Mouse (Mus musculus): ENCODE results near the gene Omp. TPM values are rescaled to one million over a fixed set of nuclear protein-coding genes. Genes with fewer than 3 reads are reported as not detected.
A peak's percentile ranks its signal among the peaks of the same experiment; 100 is the strongest.

The Omp gene
- polyA plus RNA-seq, 1 experiment from 2014 or later, result 0.35 TPM

GRCm38 (mm10) chr7:98158481-98158880 is 13.2 kb upstream of the Omp start:
- no peak overlapping the region for H3K27ac ChIP-seq (ENCODE audit: low read length)
- no peak overlapping the region for H3K4me2 ChIP-seq (ENCODE audit: low read length)
- no peaks in the 10 kb centered on the region for H3K27me3 ChIP-seq (ENCODE audit: control insufficient read depth, insufficient read depth, low read depth, low read length)
- no peak for ATAC-seq
- H3K4me1 ChIP-seq (ENCODE audit: control insufficient read depth, insufficient read depth, low read length), result peaks cover 9% of the 10 kb centered on the region; the same call in 1 of the 2 replicates
- 62% methylated on average over 8 of the region's 8 CpGs for WGBS
- no peaks in the 10 kb centered on the region for H3K9me3 ChIP-seq (replicated peaks; ENCODE audit: control insufficient read depth, low read length, poor library complexity, severe bottlenecking)
- no peak overlapping the region for H3K9ac ChIP-seq (ENCODE audit: low read depth, low read length)
- H3K36me3 ChIP-seq (ENCODE audit: control insufficient read depth, insufficient read depth, low read length), result no peaks in the 10 kb centered on the region; the same call in 1 of the 2 replicates
- H3K4me3 ChIP-seq (ENCODE audit: low read depth, low read length), result no peak overlapping the region

- no peak for ATAC-seq
- no peaks in the 10 kb centered on the region for H3K9me3 ChIP-seq (replicated peaks; ENCODE audit: control insufficient read depth, low read length, poor library complexity, severe bottlenecking)
- no peak overlapping the region for H3K9ac ChIP-seq (ENCODE audit: low read depth, low read length)
- no peaks in the 10 kb centered on the region for H3K27me3 ChIP-seq (ENCODE audit: control insufficient read depth, insufficient read depth, low read depth, low read length)
- no peak overlapping the region for H3K4me2 ChIP-seq (ENCODE audit: low read length)
- 54% methylated on average over 5 of the region's 5 CpGs for WGBS
- peak overlapping the region; percentile 50; the same call in 1 of the 2 replicates for H3K27ac ChIP-seq (ENCODE audit: low read length)
- H3K4me3 ChIP-seq (ENCODE audit: low read depth, low read length), result no peak overlapping the region
- peaks cover 9% of the 10 kb centered on the region; the same call in 1 of the 2 replicates for H3K4me1 ChIP-seq (ENCODE audit: control insufficient read depth, insufficient read depth, low read length)
- no peaks in the 10 kb centered on the region; the same call in 1 of the 2 replicates for H3K36me3 ChIP-seq (ENCODE audit: control insufficient read depth, insufficient read depth, low read length)
Observed at GRCm38 (mm10) chr7:98157636-98158332, 12.5 kb upstream of the Omp start.

GRCm38 (mm10) chr7:98156280-98156665 is 11.0 kb upstream of the Omp start:
- H3K27ac ChIP-seq (ENCODE audit: low read length), result no peak overlapping the region
- H3K27me3 ChIP-seq (ENCODE audit: control insufficient read depth, insufficient read depth, low read depth, low read length), result no peaks in the 10 kb centered on the region
- 0 out of 2 replicates have a peak overlapping the region, but pooled peaks have one; percentile 0 for H3K9ac ChIP-seq (ENCODE audit: low read depth, low read length)
- H3K4me1 ChIP-seq (ENCODE audit: control insufficient read depth, insufficient read depth, low read length), result peaks cover 9% of the 10 kb centered on the region; the same call in 1 of the 2 replicates
- no peak overlapping the region for H3K4me3 ChIP-seq (ENCODE audit: low read depth, low read length)
- no peaks in the 10 kb centered on the region for H3K36me3 ChIP-seq (ENCODE audit: control insufficient read depth, insufficient read depth, low read length)
- H3K9me3 ChIP-seq (replicated peaks; ENCODE audit: control insufficient read depth, low read length, poor library complexity, severe bottlenecking), result no peaks in the 10 kb centered on the region
- no peak overlapping the region for H3K4me2 ChIP-seq (ENCODE audit: low read length)
- no peak for ATAC-seq
- 55% methylated on average over 3 of the region's 3 CpGs for WGBS

GRCm38 (mm10) chr7:98155546-98156279 is 10.4 kb upstream of the Omp start:
- H3K4me1 ChIP-seq (ENCODE audit: control insufficient read depth, insufficient read depth, low read length), result peaks cover 9% of the 10 kb centered on the region; the same call in 1 of the 2 replicates
- H3K27me3 ChIP-seq (ENCODE audit: control insufficient read depth, insufficient read depth, low read depth, low read length), result no peaks in the 10 kb centered on the region
- no peaks in the 10 kb centered on the region for H3K9me3 ChIP-seq (replicated peaks; ENCODE audit: control insufficient read depth, low read length, poor library complexity, severe bottlenecking)
- WGBS, result 28% methylated on average over 7 of the region's 8 CpGs
- 0 out of 2 replicates have a peak overlapping the region, but pooled peaks have one; percentile 17 for H3K27ac ChIP-seq (ENCODE audit: low read length)
- peak; percentile 46 for ATAC-seq
- no peak overlapping the region for H3K4me3 ChIP-seq (ENCODE audit: low read depth, low read length)
- no peak overlapping the region for H3K4me2 ChIP-seq (ENCODE audit: low read length)
- 0 out of 2 replicates have a peak overlapping the region, but pooled peaks have one; percentile 0 for H3K9ac ChIP-seq (ENCODE audit: low read depth, low read length)
- H3K36me3 ChIP-seq (ENCODE audit: control insufficient read depth, insufficient read depth, low read length), result no peaks in the 10 kb centered on the region

GRCm38 (mm10) chr7:98153892-98154291 is 8.6 kb upstream of the Omp start:
- Histone ChIP-seq H3K4me3 (ENCODE audit: low read depth, low read length) (no peak overlapping the region), H3K27me3 (ENCODE audit: control insufficient read depth, insufficient read depth, low read depth, low read length) (no peaks in the 10 kb centered on the region), H3K4me1 (ENCODE audit: control insufficient read depth, insufficient read depth, low read length) (peaks cover 16% of the 10 kb centered on the region), H3K9me3 (replicated peaks; ENCODE audit: control insufficient read depth, low read length, poor library complexity, severe bottlenecking) (no peaks in the 10 kb centered on the region), H3K9ac (ENCODE audit: low read depth, low read length) (no peak overlapping the region), H3K4me2 (ENCODE audit: low read length) (no peak overlapping the region), H3K27ac (ENCODE audit: low read length) (no peak overlapping the region), H3K36me3 (ENCODE audit: control insufficient read depth, insufficient read depth, low read length) (no peaks in the 10 kb centered on the region)
- no peak for ATAC-seq
- WGBS, result 77% methylated on average over 5 of the region's 5 CpGs

- Histone ChIP-seq H3K27me3 (ENCODE audit: control insufficient read depth, insufficient read depth, low read depth, low read length) (no peaks in the 10 kb centered on the region), H3K9ac (ENCODE audit: low read depth, low read length) (no peak overlapping the region), H3K27ac (ENCODE audit: low read length) (no peak overlapping the region), H3K4me1 (ENCODE audit: control insufficient read depth, insufficient read depth, low read length) (peaks cover 16% of the 10 kb centered on the region), H3K4me3 (ENCODE audit: low read depth, low read length) (no peak overlapping the region), H3K9me3 (replicated peaks; ENCODE audit: control insufficient read depth, low read length, poor library complexity, severe bottlenecking) (no peaks in the 10 kb centered on the region), H3K4me2 (ENCODE audit: low read length) (no peak overlapping the region), H3K36me3 (ENCODE audit: control insufficient read depth, insufficient read depth, low read length) (no peaks in the 10 kb centered on the region)
- WGBS, result 43% methylated on average over 3 of the region's 3 CpGs
- no peak for ATAC-seq
Observed at GRCm38 (mm10) chr7:98153345-98153744, 8.0 kb upstream of the Omp start.

- 58% methylated on average over 8 of the region's 8 CpGs for WGBS
- no peak for ATAC-seq
- Histone ChIP-seq H3K36me3 (ENCODE audit: control insufficient read depth, insufficient read depth, low read length) (no peaks in the 10 kb centered on the region), H3K9me3 (replicated peaks; ENCODE audit: control insufficient read depth, low read length, poor library complexity, severe bottlenecking) (no peaks in the 10 kb centered on the region), H3K4me1 (ENCODE audit: control insufficient read depth, insufficient read depth, low read length) (peaks cover 12% of the 10 kb centered on the region; the same call in 1 of the 2 replicates), H3K4me2 (ENCODE audit: low read length) (no peak overlapping the region), H3K4me3 (ENCODE audit: low read depth, low read length) (no peak overlapping the region), H3K27me3 (ENCODE audit: control insufficient read depth, insufficient read depth, low read depth, low read length) (no peaks in the 10 kb centered on the region), H3K9ac (ENCODE audit: low read depth, low read length) (no peak overlapping the region), H3K27ac (ENCODE audit: low read length) (no peak overlapping the region)
Observed at GRCm38 (mm10) chr7:98152400-98152799, 7.1 kb upstream of the Omp start.

GRCm38 (mm10) chr7:98150525-98150924 is 5.2 kb upstream of the Omp start:
- Histone ChIP-seq H3K4me1 (ENCODE audit: control insufficient read depth, insufficient read depth, low read length) (peaks cover 7% of the 10 kb centered on the region; the same call in 1 of the 2 replicates), H3K27ac (ENCODE audit: low read length) (no peak overlapping the region), H3K9me3 (replicated peaks; ENCODE audit: control insufficient read depth, low read length, poor library complexity, severe bottlenecking) (no peaks in the 10 kb centered on the region), H3K4me3 (ENCODE audit: low read depth, low read length) (no peak overlapping the region), H3K27me3 (ENCODE audit: control insufficient read depth, insufficient read depth, low read depth, low read length) (no peaks in the 10 kb centered on the region), H3K4me2 (ENCODE audit: low read length) (no peak overlapping the region), H3K36me3 (ENCODE audit: control insufficient read depth, insufficient read depth, low read length) (no peaks in the 10 kb centered on the region), H3K9ac (ENCODE audit: low read depth, low read length) (no peak overlapping the region)
- no peak for ATAC-seq
- 43% methylated on average over 5 of the region's 5 CpGs for WGBS

GRCm38 (mm10) chr7:98149802-98150201 is 4.5 kb upstream of the Omp start:
- H3K4me1 ChIP-seq (ENCODE audit: control insufficient read depth, insufficient read depth, low read length), result peaks cover 7% of the 10 kb centered on the region; the same call in 1 of the 2 replicates
- WGBS, result 11% methylated on average over 3 of the region's 3 CpGs
- H3K27ac ChIP-seq (ENCODE audit: low read length), result no peak overlapping the region
- H3K27me3 ChIP-seq (ENCODE audit: control insufficient read depth, insufficient read depth, low read depth, low read length), result no peaks in the 10 kb centered on the region
- H3K36me3 ChIP-seq (ENCODE audit: control insufficient read depth, insufficient read depth, low read length), result no peaks in the 10 kb centered on the region
- no peak overlapping the region for H3K4me3 ChIP-seq (ENCODE audit: low read depth, low read length)
- ATAC-seq, result peak; percentile 13; the same call in 1 of the 2 replicates
- H3K9ac ChIP-seq (ENCODE audit: low read depth, low read length), result no peak overlapping the region
- no peak overlapping the region for H3K4me2 ChIP-seq (ENCODE audit: low read length)
- H3K9me3 ChIP-seq (replicated peaks; ENCODE audit: control insufficient read depth, low read length, poor library complexity, severe bottlenecking), result no peaks in the 10 kb centered on the region

Measured in midbrain, embryonic 16.5 days (tissue).